Mouse (Mus musculus) cortical plate, adult 2 months (tissue): ENCODE measurements around the gene Gm10521. TPM values are rescaled to one million over a fixed set of nuclear protein-coding genes. Genes with fewer than 3 reads are reported as not detected.

Experiments used
- H3K27ac ChIP-seq: fragments of 200-500 bp; 2 replicates; pipeline ENCODE4 v1.5.1; 2012; ENCODE audit warnings: low read length, control low read depth, inconsistent platforms; ENCODE audit not compliant: insufficient read depth
- H3K4me1 ChIP-seq: fragments of 200-500 bp; 2 replicates; pipeline ENCODE4 v1.6.1; 2011; ENCODE audit warnings: low read length; ENCODE audit not compliant: control insufficient read depth, insufficient read depth
- H3K4me3 ChIP-seq: fragments of 200-500 bp; 2 replicates; pipeline ENCODE4 v1.5.1; 2011; ENCODE audit warnings: mild to moderate bottlenecking, low read length, control low read depth; ENCODE audit not compliant: insufficient read depth
- CTCF ChIP-seq: fragments of 200-500 bp; IDR thresholded peaks from 2 replicates; pipeline ENCODE4 v1.5.1; 2011; ENCODE audit warnings: mild to moderate bottlenecking, control low read depth, low read length; ENCODE audit not compliant: insufficient read depth; ENCODE audit errors: extremely low read depth
- POLR2A ChIP-seq: fragments of 200-500 bp; IDR thresholded peaks from 2 replicates; pipeline ENCODE4 v1.6.1; 2011; ENCODE audit warnings: mild to moderate bottlenecking, low read length, control low read depth; ENCODE audit not compliant: insufficient read depth; ENCODE audit errors: extremely low read depth
- polyA plus RNA-seq: library from polyadenylated mRNA; depleted of rRNA; stranded (reverse); fragments of >200 nt; gene quantifications from 2 replicates; pipeline ENCODE4 v1.2.3, GENCODE M21; 2012

Gene Gm10521
- polyA plus RNA-seq, 1 experiment: 0.19 TPM

GRCm38 (mm10) chr1:171919193-171919592, 23.7 kb downstream of the Gm10521 start:
- Histone ChIP-seq H3K4me1 (no peaks in the 10 kb centered on the region), H3K4me3 (no peak overlapping the region)

GRCm38 (mm10) chr1:171919901-171920510, 24.5 kb downstream of the Gm10521 start:
- no peak overlapping the region for H3K4me3 ChIP-seq
- H3K27ac ChIP-seq: no peak overlapping the region
- TF ChIP-seq CTCF: no peak
- TF ChIP-seq POLR2A: no peak
- H3K4me1 ChIP-seq: no peaks in the 10 kb centered on the region

More at GRCm38 (mm10) chr1:171919193-171919592, 23.7 kb downstream of the Gm10521 start:
- H3K27ac ChIP-seq: no peak overlapping the region
- no peak for TF ChIP-seq POLR2A
- TF ChIP-seq CTCF: no peak

- TF ChIP-seq CTCF (no peak), POLR2A (no peak)
- no peaks in the 10 kb centered on the region for H3K4me1 ChIP-seq
Observed at GRCm38 (mm10) chr1:171920989-171921621, 25.6 kb downstream of the Gm10521 start.

GRCm38 (mm10) chr1:171921641-171922040, 26.2 kb downstream of the Gm10521 start:
- no peaks in the 10 kb centered on the region for H3K4me1 ChIP-seq
- TF ChIP-seq CTCF: no peak
- no peak overlapping the region for H3K4me3 ChIP-seq
- H3K27ac ChIP-seq: no peak overlapping the region

More at GRCm38 (mm10) chr1:171920989-171921621, 25.6 kb downstream of the Gm10521 start:
- Histone ChIP-seq H3K27ac (no peak overlapping the region), H3K4me3 (no peak overlapping the region)

DNA sequence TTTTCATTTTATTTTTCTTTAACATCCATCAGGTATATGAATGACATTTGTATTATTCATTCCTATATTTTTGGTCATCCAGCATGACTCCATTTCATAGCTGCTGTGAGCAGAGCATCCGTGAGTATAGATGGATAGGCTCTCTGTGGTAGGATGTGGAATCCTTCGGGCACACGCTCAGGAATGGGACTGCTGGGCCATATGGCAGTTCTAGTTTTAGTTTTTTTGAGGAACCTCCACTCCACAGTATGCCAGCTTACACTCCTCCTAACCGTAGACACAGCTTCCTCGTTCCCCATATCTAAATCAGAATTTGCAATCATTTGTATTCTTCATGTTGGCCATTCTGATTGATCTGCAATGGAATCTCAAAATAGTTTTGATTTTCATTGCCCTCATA, 27.4 kb downstream of the Gm10521 start:
- Histone ChIP-seq H3K4me1 (no peaks in the 10 kb centered on the region), H3K4me3 (no peak overlapping the region), H3K27ac (no peak overlapping the region)
- no peak for TF ChIP-seq CTCF
- TF ChIP-seq POLR2A: no peak

- Histone ChIP-seq H3K4me1 (no peaks in the 10 kb centered on the region), H3K27ac (no peak overlapping the region; the same call in 1 of the 2 replicates), H3K4me3 (no peak overlapping the region)
- TF ChIP-seq CTCF: no peak
- no peak for TF ChIP-seq POLR2A
Observed at GRCm38 (mm10) chr1:171924900-171925299, 29.4 kb downstream of the Gm10521 start.

- no peaks in the 10 kb centered on the region for H3K4me1 ChIP-seq
- no peak overlapping the region for H3K4me3 ChIP-seq
- no peak overlapping the region for H3K27ac ChIP-seq
- no peak for TF ChIP-seq CTCF
- TF ChIP-seq POLR2A: no peak
Observed at GRCm38 (mm10) chr1:171933851-171934250, 38.4 kb downstream of the Gm10521 start.

- Histone ChIP-seq H3K27ac (no peak overlapping the region), H3K4me1 (no peaks in the 10 kb centered on the region; the same call in 1 of the 2 replicates), H3K4me3 (no peak overlapping the region)
- TF ChIP-seq CTCF (no peak), POLR2A (no peak)
Observed at GRCm38 (mm10) chr1:171938952-171939948, 43.8 kb downstream of the Gm10521 start.

DNA sequence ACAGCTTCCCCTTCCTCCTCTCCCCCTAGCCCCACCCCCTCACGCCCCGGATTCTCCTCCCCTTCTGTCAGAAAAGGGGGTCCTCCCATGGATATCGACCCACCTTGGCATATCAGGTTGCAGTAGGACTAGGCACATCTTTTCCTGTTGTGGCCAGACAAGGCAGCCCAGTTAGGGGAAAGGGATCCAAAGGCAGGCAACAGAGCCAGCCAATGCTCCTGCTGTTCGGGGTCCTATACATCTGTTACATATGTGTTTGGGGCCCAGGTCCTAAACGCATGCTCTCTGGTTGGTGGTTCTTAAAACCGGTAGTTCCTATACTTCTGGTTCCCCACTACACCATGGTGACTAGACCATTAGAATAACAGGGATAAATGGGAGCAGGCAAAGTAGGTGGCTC, 45.2 kb downstream of the Gm10521 start:
- Histone ChIP-seq H3K4me1 (no peaks in the 10 kb centered on the region; the same call in 1 of the 2 replicates), H3K4me3 (no peak overlapping the region), H3K27ac (no peak overlapping the region)
- no peak for TF ChIP-seq POLR2A
- TF ChIP-seq CTCF: no peak
